Mouse (Mus musculus): ENCODE data around the gene Polm. TPM values are rescaled to one million over a fixed set of nuclear protein-coding genes. Genes with fewer than 3 reads are reported as not detected.

Polm gene
- polyA plus RNA-seq, 1 experiment from 2014 or later: 7.3 TPM

GRCm38 (mm10) chr11:5848741-5849140 lies 10.9 kb upstream of the Polm start:
- Histone ChIP-seq H3K9ac (ENCODE audit: low read length) (no peak overlapping the region), H3K4me2 (no peak overlapping the region), H3K4me3 (ENCODE audit: low read depth, low read length) (no peak overlapping the region), H3K27ac (ENCODE audit: low read depth, low read length) (no peak overlapping the region), H3K36me3 (ENCODE audit: control insufficient read depth, insufficient read depth, low read length) (no peaks in the 10 kb centered on the region), H3K4me1 (ENCODE audit: control insufficient read depth, insufficient read depth, low read length) (no peaks in the 10 kb centered on the region), H3K27me3 (ENCODE audit: control insufficient read depth, insufficient read depth, low read length) (no peaks in the 10 kb centered on the region), H3K9me3 (ENCODE audit: control insufficient read depth, low read length) (no peaks in the 10 kb centered on the region)
- ATAC-seq (ENCODE audit: low FRiP score) (no peak; the same call in 1 of the 2 replicates), DNase-seq (ENCODE audit: low spot score, missing footprints) (no peak)
- WGBS: 65% methylated on average over 6 of the region's 6 CpGs

- DNase-seq (ENCODE audit: low spot score, missing footprints) (peak; percentile 54), ATAC-seq (ENCODE audit: low FRiP score) (no peak)
- H3K27ac ChIP-seq (ENCODE audit: low read depth, low read length): no peak overlapping the region
- no peak overlapping the region for H3K4me3 ChIP-seq (ENCODE audit: low read depth, low read length)
- no peaks in the 10 kb centered on the region for H3K9me3 ChIP-seq (ENCODE audit: control insufficient read depth, low read length)
- H3K9ac ChIP-seq (ENCODE audit: low read length): no peak overlapping the region
- no peaks in the 10 kb centered on the region for H3K4me1 ChIP-seq (ENCODE audit: control insufficient read depth, insufficient read depth, low read length)
- 76% methylated on average over 7 of the region's 7 CpGs for WGBS
- H3K27me3 ChIP-seq (ENCODE audit: control insufficient read depth, insufficient read depth, low read length): no peaks in the 10 kb centered on the region
- no peaks in the 10 kb centered on the region for H3K36me3 ChIP-seq (ENCODE audit: control insufficient read depth, insufficient read depth, low read length)
- no peak overlapping the region for H3K4me2 ChIP-seq
These were observed 9.0 kb upstream of the Polm start for GRCm38 (mm10) chr11:5846639-5847345.

- ATAC-seq (ENCODE audit: low FRiP score): no peak
- H3K27me3 ChIP-seq (ENCODE audit: control insufficient read depth, insufficient read depth, low read length): no peaks in the 10 kb centered on the region
- no peaks in the 10 kb centered on the region for H3K9me3 ChIP-seq (ENCODE audit: control insufficient read depth, low read length)
- H3K4me1 ChIP-seq (ENCODE audit: control insufficient read depth, insufficient read depth, low read length): no peaks in the 10 kb centered on the region
- WGBS: 85% methylated on average over 3 of the region's 3 CpGs
- H3K27ac ChIP-seq (ENCODE audit: low read depth, low read length): no peak overlapping the region
- H3K36me3 ChIP-seq (ENCODE audit: control insufficient read depth, insufficient read depth, low read length): no peaks in the 10 kb centered on the region
- no peak overlapping the region for H3K4me2 ChIP-seq
- H3K4me3 ChIP-seq (ENCODE audit: low read depth, low read length): no peak overlapping the region
- DNase-seq (ENCODE audit: low spot score, missing footprints): no peak
- no peak overlapping the region for H3K9ac ChIP-seq (ENCODE audit: low read length)
These were observed 5.3 kb upstream of the Polm start for GRCm38 (mm10) chr11:5843131-5843530.

- Histone ChIP-seq H3K4me3 (ENCODE audit: low read depth, low read length) (no peak overlapping the region), H3K9ac (ENCODE audit: low read length) (no peak overlapping the region), H3K36me3 (ENCODE audit: control insufficient read depth, insufficient read depth, low read length) (no peaks in the 10 kb centered on the region), H3K27ac (ENCODE audit: low read depth, low read length) (no peak overlapping the region), H3K4me1 (ENCODE audit: control insufficient read depth, insufficient read depth, low read length) (0 out of 2 replicates have a peak, but pooled peaks cover 3% of the 10 kb centered on the region), H3K9me3 (ENCODE audit: control insufficient read depth, low read length) (no peaks in the 10 kb centered on the region), H3K4me2 (no peak overlapping the region), H3K27me3 (ENCODE audit: control insufficient read depth, insufficient read depth, low read length) (no peaks in the 10 kb centered on the region)
- ATAC-seq (ENCODE audit: low FRiP score): no peak
- whole genome bisulfite sequencing: 96% methylated on average over 2 of the region's 2 CpGs
- DNase-seq (ENCODE audit: low spot score, missing footprints): no peak
These were observed 3.9 kb upstream of the Polm start for GRCm38 (mm10) chr11:5841751-5842150.

- Histone ChIP-seq H3K4me2 (no peak overlapping the region), H3K9me3 (ENCODE audit: control insufficient read depth, low read length) (no peaks in the 10 kb centered on the region), H3K36me3 (ENCODE audit: control insufficient read depth, insufficient read depth, low read length) (no peaks in the 10 kb centered on the region), H3K4me1 (ENCODE audit: control insufficient read depth, insufficient read depth, low read length) (0 out of 2 replicates have a peak, but pooled peaks cover 3% of the 10 kb centered on the region), H3K9ac (ENCODE audit: low read length) (no peak overlapping the region), H3K27ac (ENCODE audit: low read depth, low read length) (no peak overlapping the region), H3K4me3 (ENCODE audit: low read depth, low read length) (no peak overlapping the region), H3K27me3 (ENCODE audit: control insufficient read depth, insufficient read depth, low read length) (no peaks in the 10 kb centered on the region)
- WGBS: 84% methylated on average over 7 of the region's 7 CpGs
- DNase-seq (ENCODE audit: low spot score, missing footprints) (no peak), ATAC-seq (ENCODE audit: low FRiP score) (no peak)
These were observed 2.5 kb upstream of the Polm start for GRCm38 (mm10) chr11:5840346-5840745.

- ATAC-seq (ENCODE audit: low FRiP score) (no peak), DNase-seq (ENCODE audit: low spot score, missing footprints) (no peak)
- WGBS: 53% methylated on average over 1 of the region's 1 CpGs
- Histone ChIP-seq H3K4me2 (no peak overlapping the region), H3K27ac (ENCODE audit: low read depth, low read length) (no peak overlapping the region), H3K4me1 (ENCODE audit: control insufficient read depth, insufficient read depth, low read length) (0 out of 2 replicates have a peak, but pooled peaks cover 3% of the 10 kb centered on the region), H3K4me3 (ENCODE audit: low read depth, low read length) (no peak overlapping the region), H3K9ac (ENCODE audit: low read length) (no peak overlapping the region), H3K9me3 (ENCODE audit: control insufficient read depth, low read length) (no peaks in the 10 kb centered on the region), H3K27me3 (ENCODE audit: control insufficient read depth, insufficient read depth, low read length) (no peaks in the 10 kb centered on the region), H3K36me3 (ENCODE audit: control insufficient read depth, insufficient read depth, low read length) (no peaks in the 10 kb centered on the region)
These were observed 1.7 kb downstream of the Polm start for GRCm38 (mm10) chr11:5836126-5836525.

GRCm38 (mm10) chr11:5835057-5835456 lies 2.8 kb downstream of the Polm start:
- Histone ChIP-seq H3K4me1 (ENCODE audit: control insufficient read depth, insufficient read depth, low read length) (0 out of 2 replicates have a peak, but pooled peaks cover 3% of the 10 kb centered on the region), H3K4me3 (ENCODE audit: low read depth, low read length) (no peak overlapping the region), H3K36me3 (ENCODE audit: control insufficient read depth, insufficient read depth, low read length) (no peaks in the 10 kb centered on the region), H3K4me2 (no peak overlapping the region), H3K27ac (ENCODE audit: low read depth, low read length) (no peak overlapping the region), H3K27me3 (ENCODE audit: control insufficient read depth, insufficient read depth, low read length) (no peaks in the 10 kb centered on the region), H3K9ac (ENCODE audit: low read length) (no peak overlapping the region), H3K9me3 (ENCODE audit: control insufficient read depth, low read length) (no peaks in the 10 kb centered on the region)
- ATAC-seq (ENCODE audit: low FRiP score): no peak
- no peak for DNase-seq (ENCODE audit: low spot score, missing footprints)
- WGBS: 92% methylated on average over 7 of the region's 7 CpGs

GRCm38 (mm10) chr11:5834506-5834905 lies 3.3 kb downstream of the Polm start:
- 0 out of 2 replicates have a peak, but pooled peaks cover 3% of the 10 kb centered on the region for H3K4me1 ChIP-seq (ENCODE audit: control insufficient read depth, insufficient read depth, low read length)
- no peaks in the 10 kb centered on the region for H3K9me3 ChIP-seq (ENCODE audit: control insufficient read depth, low read length)
- no peak for DNase-seq (ENCODE audit: low spot score, missing footprints)
- WGBS: 90% methylated on average over 9 of the region's 9 CpGs
- no peak overlapping the region for H3K27ac ChIP-seq (ENCODE audit: low read depth, low read length)
- ATAC-seq (ENCODE audit: low FRiP score): no peak
- no peak overlapping the region for H3K4me3 ChIP-seq (ENCODE audit: low read depth, low read length)
- no peak overlapping the region for H3K9ac ChIP-seq (ENCODE audit: low read length)
- no peak overlapping the region for H3K4me2 ChIP-seq
- H3K36me3 ChIP-seq (ENCODE audit: control insufficient read depth, insufficient read depth, low read length): no peaks in the 10 kb centered on the region
- H3K27me3 ChIP-seq (ENCODE audit: control insufficient read depth, insufficient read depth, low read length): no peaks in the 10 kb centered on the region

- Histone ChIP-seq H3K36me3 (ENCODE audit: control insufficient read depth, insufficient read depth, low read length) (peaks cover 3% of the 10 kb centered on the region; the same call in 1 of the 2 replicates), H3K27me3 (ENCODE audit: control insufficient read depth, insufficient read depth, low read length) (no peaks in the 10 kb centered on the region), H3K4me2 (no peak overlapping the region), H3K27ac (ENCODE audit: low read depth, low read length) (no peak overlapping the region), H3K4me3 (ENCODE audit: low read depth, low read length) (no peak overlapping the region), H3K9ac (ENCODE audit: low read length) (no peak overlapping the region), H3K9me3 (ENCODE audit: control insufficient read depth, low read length) (no peaks in the 10 kb centered on the region), H3K4me1 (ENCODE audit: control insufficient read depth, insufficient read depth, low read length) (no peaks in the 10 kb centered on the region)
- WGBS: 90% methylated on average over 12 of the region's 12 CpGs
- no peak for ATAC-seq (ENCODE audit: low FRiP score)
- no peak for DNase-seq (ENCODE audit: low spot score, missing footprints)
These were observed 8.5 kb downstream of the Polm start for GRCm38 (mm10) chr11:5829327-5829726.

Data from midbrain, embryonic 11.5 days (tissue).